ENCODE assay signal across 8 mouse cellular contexts in genomic region chr11:109721781-109722446, GRCm38 (mm10). TPM values are rescaled to one million over a fixed set of nuclear protein-coding genes. Genes with fewer than 3 reads are reported as not detected.
DNase-seq lines count a peak whose midpoint lies in the region; ATAC-seq and TF ChIP-seq lines count a peak whose summit lies in the region.

TSS of gene Fam20a (minus strand) at chr11:109722279.

- no peaks in the 10 kb centered on the region for H3K9me3 ChIP-seq in hindbrain, embryonic 11.5 days (ENCODE audit: control insufficient read depth, low read length)
- no peaks in the 10 kb centered on the region for H3K9me3 ChIP-seq in lung, embryonic 14.5 days (ENCODE audit: low read depth, low read length)

- no peaks in the 10 kb centered on the region for H3K36me3 ChIP-seq in hindbrain, embryonic 11.5 days (ENCODE audit: control insufficient read depth, insufficient read depth, low read length)
- no peaks in the 10 kb centered on the region for H3K36me3 ChIP-seq in lung, embryonic 14.5 days (ENCODE audit: insufficient read depth)

- TF ChIP-seq POLR2A in olfactory bulb, adult 2 months (IDR thresholded peaks at IDR 0.05; ENCODE audit: insufficient read depth, low read depth, low read length), result 0 out of 2 replicates have a peak, but pooled peaks have one; percentile 22

- H3K4me3 ChIP-seq in hindbrain, embryonic 11.5 days (ENCODE audit: low read depth, low read length), result peak within 1 kb of the TSS; percentile 48
- H3K4me3 ChIP-seq in lung, embryonic 14.5 days (ENCODE audit: low read depth, low read length), result peak within 1 kb of the TSS; percentile 51
- H3K4me3 ChIP-seq in olfactory bulb, adult 2 months (ENCODE audit: insufficient read depth, low read depth, low read length), result peak within 1 kb of the TSS; percentile 40

- peak within 1 kb of the TSS; percentile 28 for H3K9ac ChIP-seq in hindbrain, embryonic 11.5 days (ENCODE audit: low read depth, low read length)
- peak within 1 kb of the TSS; percentile 49 for H3K9ac ChIP-seq in lung, embryonic 14.5 days

- ATAC-seq in hindbrain, embryonic 11.5 days (ENCODE audit: low FRiP score), result peak; percentile 70
- peak; percentile 52 for ATAC-seq in lung, embryonic 14.5 days (ENCODE audit: insufficient read depth)

- H3K27me3 ChIP-seq in hindbrain, embryonic 11.5 days (ENCODE audit: control insufficient read depth, insufficient read depth, low read length), result peaks cover 12% of the 10 kb centered on the region
- H3K27me3 ChIP-seq in lung, embryonic 14.5 days (ENCODE audit: insufficient read depth, low read length), result no peaks in the 10 kb centered on the region; the same call in 1 of the 2 replicates

- DNase-seq in WW6 (ENCODE audit: low read depth, low spot score), result peak; percentile 75
- DNase-seq in cerebellum, adult 8-10 months, result peak; percentile 17
- peak; percentile 47 to 55 for DNase-seq in frontal cortex, postnatal 10 days (ENCODE audit: low spot score in 2 of 2)
- peak; percentile 66 for DNase-seq in hindbrain, embryonic 11.5 days (ENCODE audit: low spot score)
- DNase-seq in layer of hippocampus, adult 9-11 months, result peak; percentile 41
- peak; percentile 76 for DNase-seq in lung, embryonic 14.5 days
- DNase-seq in B cell, adult 2 months, result no peak

- no peak within 1 kb of the TSS for H3K27ac ChIP-seq in hindbrain, embryonic 11.5 days (ENCODE audit: low read depth, low read length)
- H3K27ac ChIP-seq in lung, embryonic 14.5 days (ENCODE audit: low read depth), result peak within 1 kb of the TSS; percentile 58
- H3K27ac ChIP-seq in olfactory bulb, adult 2 months (ENCODE audit: insufficient read depth, low read depth, low read length), result no peak within 1 kb of the TSS; the same call in 1 of the 2 replicates

- peaks cover 5% of the 10 kb centered on the region for H3K4me1 ChIP-seq in hindbrain, embryonic 11.5 days (replicated peaks; ENCODE audit: control insufficient read depth, insufficient read depth, low read length)
- peaks cover 23% of the 10 kb centered on the region for H3K4me1 ChIP-seq in lung, embryonic 14.5 days (ENCODE audit: insufficient read depth)
- H3K4me1 ChIP-seq in olfactory bulb, adult 2 months (ENCODE audit: control insufficient read depth, insufficient read depth, low read length), result peaks cover 12% of the 10 kb centered on the region

- under 1% methylated on average over 31 of the region's 31 CpGs for WGBS in hindbrain, embryonic 11.5 days
- WGBS in lung, embryonic 14.5 days, result under 1% methylated on average over 31 of the region's 31 CpGs
- under 1% methylated on average over 31 of the region's 31 CpGs for WGBS in olfactory bulb, adult 2 months

- TF ChIP-seq CTCF in lung, embryonic 14.5 days (IDR thresholded peaks at IDR 0.05; ENCODE audit: low read depth), result peak; percentile 49
- no peak for TF ChIP-seq CTCF in olfactory bulb, adult 2 months (IDR thresholded peaks at IDR 0.05; ENCODE audit: insufficient read depth, low read depth, low read length)

- peak within 1 kb of the TSS; percentile 98 for H3K4me2 ChIP-seq in hindbrain, embryonic 11.5 days (replicated peaks; ENCODE audit: low read depth, low read length)
- H3K4me2 ChIP-seq in lung, embryonic 14.5 days, result peak within 1 kb of the TSS; percentile 97

RNA-seq across cellular contexts. Expression of gene Fam20a, which starts in this region (rescaled TPM):
- polyA plus RNA-seq in hindbrain, embryonic 11.5 days (2014; fragmentation: Nextera tagmentation; extraction: Ambion mirVana), result 1.9 and 3.0 TPM in 2 replicates
- 3.0 and 3.5 TPM in 2 replicates for polyA plus RNA-seq in lung, embryonic 14.5 days (2014; fragmentation: Nextera tagmentation; extraction: Ambion mirVana)
- not detected in 2 replicates for polyA plus RNA-seq in olfactory bulb, adult 2 months (2012; ENCODE audit: insufficient read depth, insufficient read length, low replicate concordance, missing spikeins)

Comparison
In these comparisons a context has a peak if more than half of its experiments do, and no peak if none do; other contexts are left out.
1. DNase-seq: peak in WW6 (single experiment), cerebellum, adult 8-10 months (single experiment), frontal cortex, postnatal 10 days (2 of 2), hindbrain, embryonic 11.5 days (single experiment), layer of hippocampus, adult 9-11 months (single experiment) and lung, embryonic 14.5 days (single experiment); none in B cell, adult 2 months (0 of 2).
2. Peak in every context shown above with its lines, with median percentiles within 50 percentile points of each other: H3K4me3 ChIP-seq.